Mouse (Mus musculus) brain, adult 2 months (tissue): ENCODE measurements around the gene Crkl.
A peak's percentile ranks its signal among the peaks of the same experiment; 100 is the strongest.
"Not testable (repeated sequence)": the region's sequence is repeated elsewhere in the genome, so short reads cannot be mapped to it uniquely, and the experiment has no call there.

ENCODE experiments used
- DNase-seq: peaks from one replicate; pipeline ENCODE4 v3.0.0; 2011; ENCODE audit warnings: low read depth, low spot score

The Crkl gene

DNA sequence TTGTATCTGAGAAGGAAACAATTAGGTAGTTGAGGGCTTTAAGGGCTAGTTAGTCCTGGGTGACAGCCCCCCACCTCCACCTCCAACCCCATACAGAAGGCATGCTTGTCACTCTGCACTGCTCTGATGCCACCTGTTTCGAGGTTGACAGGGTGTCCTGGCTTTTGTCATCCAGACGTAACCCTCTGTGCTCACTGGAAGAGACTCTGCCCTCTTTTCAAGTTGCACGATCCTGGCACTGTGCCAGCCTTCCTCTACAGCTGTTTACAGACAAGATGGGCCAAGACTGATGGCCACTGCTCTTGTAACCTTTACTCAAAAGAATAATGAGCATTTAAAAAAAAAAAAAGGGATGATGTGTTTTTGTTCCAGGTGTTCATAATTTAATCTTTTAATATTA is 34.7 kb downstream of the Crkl start:
- no peak for DNase-seq

- peak; percentile 54 for DNase-seq
These were observed 37.0 kb downstream of the Crkl start for GRCm38 (mm10) chr16:17488478-17489468.

GRCm38 (mm10) chr16:17489469-17490111 is 37.8 kb downstream of the Crkl start, which contains the start of gene Aifm3:
TSS of gene Aifm3 (plus strand) at chr16:17489611.
- peak; percentile 76 for DNase-seq

DNA sequence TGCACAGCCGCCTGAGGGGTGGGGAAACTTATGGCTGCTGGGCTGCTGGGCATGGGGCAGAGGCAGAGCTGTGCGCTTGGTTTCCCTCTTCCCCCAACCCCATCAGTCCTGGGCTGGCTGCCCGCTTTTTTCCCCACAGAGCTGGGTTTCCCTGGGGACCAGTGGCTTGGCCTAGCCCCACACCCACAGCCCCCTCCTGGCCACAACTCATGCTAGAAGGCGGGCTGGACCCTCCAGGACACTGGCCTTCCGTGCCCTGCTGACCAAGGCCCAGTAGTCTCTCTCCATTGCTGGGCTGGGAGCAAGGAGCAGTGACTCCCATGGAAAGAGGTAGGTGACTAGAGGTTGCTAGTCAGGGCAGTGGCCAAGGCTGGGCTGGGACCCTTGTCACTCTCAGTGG is 39.4 kb downstream of the Crkl start:
- no peak for DNase-seq

GRCm38 (mm10) chr16:17491896-17492561 is 40.2 kb downstream of the Crkl start:
- peak; percentile 92 for DNase-seq

DNA sequence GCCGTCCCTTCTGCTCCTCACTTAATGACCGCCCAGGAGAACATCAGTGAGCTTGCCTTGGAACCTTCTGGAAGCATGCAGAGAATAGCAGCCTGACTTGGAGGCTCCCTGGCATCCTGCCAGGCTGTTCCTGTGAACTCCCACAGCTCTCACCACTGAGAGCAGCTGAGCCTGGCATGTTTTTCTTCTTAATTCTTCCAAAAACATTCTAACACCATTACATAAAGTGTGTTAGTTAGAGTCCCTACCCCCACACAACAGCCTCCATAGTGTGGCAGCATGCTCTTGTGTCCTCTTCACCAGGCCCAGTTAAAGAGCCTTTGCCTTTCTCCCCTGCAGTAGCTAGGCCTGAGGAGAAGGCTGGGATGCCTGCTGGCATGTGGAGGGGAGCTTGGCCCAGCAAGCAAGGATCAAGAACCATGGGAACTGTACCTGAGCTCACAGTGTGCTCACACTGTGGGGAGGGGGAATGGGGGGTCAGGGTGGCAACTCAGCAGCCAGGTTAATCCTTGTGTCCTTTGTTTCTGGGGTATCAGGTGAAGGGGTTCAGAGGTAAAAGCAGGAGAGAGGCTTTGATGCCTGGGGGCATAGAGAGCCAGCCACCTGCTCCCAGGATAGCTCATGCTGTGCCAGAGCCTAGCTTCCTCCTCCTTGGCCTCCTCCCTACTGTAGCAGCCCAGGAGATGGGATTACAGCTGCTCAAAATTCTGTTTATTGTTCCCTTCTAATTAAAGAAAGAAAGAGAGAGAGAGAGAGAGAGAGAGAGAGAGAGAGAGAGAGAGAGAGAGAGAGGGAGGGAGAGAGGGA is 44.9 kb downstream of the Crkl start:
- DNase-seq = peak; percentile 95

DNA sequence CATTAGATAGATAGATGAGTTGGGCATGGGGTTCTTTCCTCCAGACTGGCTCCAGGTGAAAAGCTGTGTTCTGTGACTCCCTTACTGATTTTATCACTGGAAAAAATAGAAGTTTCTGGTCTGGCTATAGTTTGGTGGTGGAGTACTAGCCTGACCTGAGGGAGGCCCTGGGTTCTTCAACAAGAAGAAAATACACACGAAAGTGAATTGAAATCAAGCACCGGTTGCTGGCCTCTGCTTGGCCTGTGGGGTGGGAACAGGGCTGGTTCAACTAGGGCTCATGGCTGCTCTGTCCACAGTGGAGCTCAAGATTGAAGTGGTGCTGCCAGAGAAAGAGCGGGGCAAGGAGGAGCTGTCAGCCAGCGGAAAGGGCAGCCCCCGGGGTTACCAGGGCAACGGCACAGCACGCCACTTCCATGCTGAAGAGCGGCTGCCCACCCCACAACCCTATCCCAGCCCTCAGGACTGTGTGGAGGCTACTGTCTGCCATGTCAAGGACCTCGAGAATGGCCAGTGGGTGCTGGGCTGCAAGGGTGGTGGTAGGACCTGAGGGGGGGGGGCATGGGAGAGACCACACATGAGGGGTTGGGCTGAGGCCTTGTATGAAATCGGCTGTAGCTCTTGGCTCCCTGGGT is 47.6 kb downstream of the Crkl start:
- DNase-seq = no peak

- peak; percentile 74 for DNase-seq
These were observed 50.9 kb downstream of the Crkl start for GRCm38 (mm10) chr16:17502681-17503080.

- DNase-seq = no peak
These were observed 55.3 kb downstream of the Crkl start for GRCm38 (mm10) chr16:17507018-17507552.

- not testable (repeated sequence) for DNase-seq
These were observed 56.2 kb downstream of the Crkl start for GRCm38 (mm10) chr16:17508031-17508430.

DNA sequence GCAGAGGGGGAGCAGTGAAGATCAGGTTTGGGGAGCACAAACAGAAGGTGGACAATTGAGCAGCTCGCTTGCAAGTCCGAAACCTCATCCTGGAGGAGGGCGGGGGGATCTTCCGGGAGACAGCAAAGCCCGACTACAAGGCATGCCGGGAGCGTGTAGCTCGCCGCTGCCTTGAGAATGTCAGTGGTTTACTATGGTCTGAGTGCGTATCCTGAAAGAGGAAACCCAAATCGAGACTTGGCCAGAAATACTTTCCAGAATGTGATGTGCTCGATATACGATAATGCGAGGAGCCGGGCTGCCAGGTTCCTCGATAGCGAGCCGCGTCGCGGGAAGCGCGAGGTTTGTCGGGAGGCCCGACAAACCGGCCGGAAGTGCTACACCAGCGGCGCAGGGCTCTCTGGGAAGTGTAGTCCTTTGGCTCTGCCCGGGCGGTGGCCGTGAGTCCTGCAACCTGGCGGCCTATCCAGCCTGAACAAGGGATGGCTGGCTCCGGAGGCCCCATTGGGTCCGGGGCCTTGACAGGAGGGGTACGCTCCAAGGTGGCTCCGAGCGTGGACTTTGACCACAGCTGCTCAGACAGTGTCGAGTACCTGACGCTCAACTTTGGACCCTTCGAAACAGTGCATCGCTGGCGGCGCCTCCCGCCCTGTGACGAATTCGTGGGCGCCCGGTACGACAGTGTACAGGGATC is 56.9 kb downstream of the Crkl start, which contains the start of gene Lztr1:
TSS of gene Lztr1 (plus strand) at position 143 of the 694 bp plus-strand sequence.
- peak; percentile 97 for DNase-seq

- no peak for DNase-seq
These were observed 57.4 kb downstream of the Crkl start for GRCm38 (mm10) chr16:17509240-17509597.

DNA sequence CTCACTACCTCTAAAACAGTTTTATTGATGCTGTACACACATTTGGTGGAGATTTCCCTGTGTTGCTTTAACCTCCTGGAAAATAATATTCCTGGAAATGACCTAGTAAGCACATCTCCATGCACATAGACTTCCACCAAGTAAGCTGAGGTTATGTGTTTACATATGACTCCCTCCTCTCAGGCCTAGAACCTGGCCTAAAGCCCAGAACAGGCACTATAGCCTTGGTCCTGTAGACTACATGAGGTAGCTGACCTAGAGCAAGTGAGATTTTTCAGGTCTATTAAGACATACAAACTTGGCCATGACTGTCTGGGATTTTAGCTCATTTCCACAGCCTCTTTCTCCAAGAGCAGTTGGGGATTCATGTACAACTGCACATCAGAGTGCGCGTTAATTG is 58.4 kb downstream of the Crkl start:
- no peak for DNase-seq

- DNase-seq = no peak
These were observed 58.9 kb downstream of the Crkl start for GRCm38 (mm10) chr16:17510686-17511085.

DNA sequence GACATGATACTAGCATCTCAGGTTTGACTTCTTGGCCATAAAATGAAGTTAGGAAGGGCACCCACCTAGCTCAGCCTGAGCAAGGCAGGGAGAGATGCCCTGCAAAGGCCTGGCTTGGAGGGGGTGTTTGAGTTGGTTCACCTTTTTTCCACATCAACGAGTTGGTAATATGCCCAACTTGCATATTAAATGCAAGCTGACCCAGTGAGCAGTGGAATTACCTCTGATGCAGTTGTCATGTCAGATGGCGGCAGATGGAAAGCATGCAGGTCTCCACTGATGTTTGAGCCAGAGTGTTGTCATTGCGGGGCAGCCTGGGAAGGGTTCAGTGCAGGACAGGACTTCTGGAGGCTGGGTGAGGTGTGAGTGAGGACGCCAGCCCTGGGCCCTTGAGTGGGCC is 59.6 kb downstream of the Crkl start:
- DNase-seq = no peak

DNA sequence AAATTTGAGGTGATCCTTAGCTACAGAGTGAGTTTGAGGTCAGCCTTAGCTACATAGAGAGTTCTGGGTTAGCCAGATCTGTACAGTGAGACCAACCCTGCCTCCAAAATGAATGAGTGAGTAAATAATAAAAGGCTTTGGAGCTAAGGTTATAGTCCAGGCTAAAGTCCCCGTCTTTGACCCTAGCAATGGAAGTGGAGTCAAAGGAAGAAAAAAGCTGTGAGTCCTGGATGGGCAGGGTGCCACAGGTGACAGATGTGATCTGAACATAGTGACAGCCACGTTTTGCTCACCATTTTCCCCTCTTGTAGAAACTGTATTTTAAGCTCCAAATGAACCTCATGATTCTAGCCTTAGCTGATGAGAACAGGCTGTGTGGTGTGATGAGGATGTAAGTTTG is 67.1 kb downstream of the Crkl start:
- no peak for DNase-seq

DNA sequence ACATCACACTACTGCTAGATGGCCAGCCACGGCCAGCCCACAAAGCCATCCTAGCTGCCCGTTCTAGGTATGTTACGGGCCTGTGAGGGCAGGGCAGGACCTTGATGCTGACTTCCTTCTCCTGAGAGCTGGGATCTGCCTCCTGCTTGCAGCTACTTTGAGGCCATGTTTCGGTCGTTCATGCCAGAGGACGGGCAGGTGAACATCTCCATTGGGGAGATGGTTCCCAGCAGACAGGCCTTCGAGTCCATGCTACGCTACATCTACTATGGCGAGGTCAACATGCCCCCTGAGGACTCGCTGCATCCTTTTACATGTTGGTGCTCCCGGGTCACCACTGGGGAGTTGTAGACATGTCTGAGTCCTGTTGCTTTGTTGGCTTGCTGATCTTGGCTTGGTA is 72.4 kb downstream of the Crkl start:
- DNase-seq = no peak

GRCm38 (mm10) chr16:17525524-17525923 is 73.7 kb downstream of the Crkl start:
- DNase-seq = no peak

- no peak for DNase-seq
These were observed 74.4 kb downstream of the Crkl start for GRCm38 (mm10) chr16:17526223-17526622.

DNA sequence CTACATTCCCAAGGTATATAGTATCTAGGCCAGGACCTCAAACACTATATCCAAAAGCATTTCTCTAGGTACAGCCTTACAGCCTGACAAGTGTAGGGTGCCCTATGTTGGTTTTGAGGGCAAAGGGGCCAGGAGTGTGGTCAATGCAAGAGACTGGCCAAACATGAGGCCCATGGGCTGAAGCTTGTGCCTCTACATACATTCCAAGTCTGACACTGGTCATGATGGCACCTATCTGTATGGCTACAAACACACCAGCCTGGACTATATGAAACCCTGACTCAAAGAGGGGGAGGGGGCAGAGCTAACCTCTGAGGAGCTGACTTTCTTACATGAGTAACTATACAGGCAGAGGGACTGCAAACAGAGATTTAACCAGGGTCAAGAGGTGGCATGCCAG is 75.8 kb downstream of the Crkl start:
- DNase-seq = no peak
